Mouse (Mus musculus) layer of hippocampus, adult 9-10 months (tissue): ENCODE measurements around the gene Tnfrsf18.

Experiments used
- DNase-seq: peaks from one replicate; pipeline ENCODE4 v3.0.0; 2022; ENCODE audit warnings: low spot score

Tnfrsf18 gene

GRCm38 (mm10) chr4:156026013-156026412 lies at the start of gene Tnfrsf18:
TSS of gene Tnfrsf18 (plus strand) at chr4:156026164.
- DNase-seq = no peak

DNA sequence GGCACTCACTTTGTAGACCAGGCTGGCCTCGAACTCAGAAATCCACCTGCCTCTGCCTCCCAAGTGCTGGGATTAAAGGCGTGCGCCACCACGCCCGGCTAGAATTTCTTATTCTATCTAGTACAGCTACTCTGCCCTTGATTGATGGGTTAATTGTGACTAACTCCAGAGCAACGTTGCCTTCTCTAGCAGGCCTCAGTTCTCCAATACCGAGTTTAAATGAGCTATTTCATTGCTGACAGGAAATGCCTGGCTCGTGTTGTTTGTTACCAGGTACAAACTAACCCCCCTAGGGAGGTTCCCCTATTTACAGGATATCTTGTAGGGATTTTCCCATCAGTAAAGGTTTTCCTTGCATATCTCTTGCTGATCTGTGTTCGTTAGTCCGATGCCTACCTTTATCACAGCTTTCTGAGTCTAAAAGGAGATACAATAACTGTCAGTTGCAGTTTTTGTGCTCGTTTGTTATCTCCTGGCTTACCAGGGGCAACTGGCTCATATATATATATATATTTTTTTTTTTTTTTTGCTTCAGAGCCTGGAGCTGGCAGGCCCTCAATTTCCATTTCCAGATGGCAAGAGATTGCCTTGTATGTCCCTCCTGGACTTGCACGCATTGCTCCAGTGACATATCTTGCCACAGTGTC lies 44.4 kb upstream of the Tnfrsf18 start:
- DNase-seq = no peak

DNA sequence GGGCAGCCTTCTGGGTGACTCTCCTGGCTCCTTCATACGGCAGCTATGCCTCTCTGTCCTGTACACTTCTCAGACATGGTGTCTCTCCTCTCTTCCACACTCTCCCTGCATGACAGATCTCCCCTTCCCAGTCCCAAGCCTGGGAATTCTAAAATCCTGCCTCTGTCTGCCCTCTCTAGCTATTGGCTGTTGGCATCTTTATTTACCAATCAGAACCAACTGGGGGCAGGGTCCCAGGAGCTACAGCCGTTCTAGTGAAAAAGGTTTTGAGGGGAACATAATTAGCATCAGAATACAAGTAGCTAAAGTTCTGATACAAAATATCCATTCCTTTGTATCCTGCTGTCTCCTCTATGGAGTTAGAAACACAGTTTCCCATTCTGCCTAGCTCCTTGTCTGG lies 42.2 kb upstream of the Tnfrsf18 start:
- no peak for DNase-seq

DNA sequence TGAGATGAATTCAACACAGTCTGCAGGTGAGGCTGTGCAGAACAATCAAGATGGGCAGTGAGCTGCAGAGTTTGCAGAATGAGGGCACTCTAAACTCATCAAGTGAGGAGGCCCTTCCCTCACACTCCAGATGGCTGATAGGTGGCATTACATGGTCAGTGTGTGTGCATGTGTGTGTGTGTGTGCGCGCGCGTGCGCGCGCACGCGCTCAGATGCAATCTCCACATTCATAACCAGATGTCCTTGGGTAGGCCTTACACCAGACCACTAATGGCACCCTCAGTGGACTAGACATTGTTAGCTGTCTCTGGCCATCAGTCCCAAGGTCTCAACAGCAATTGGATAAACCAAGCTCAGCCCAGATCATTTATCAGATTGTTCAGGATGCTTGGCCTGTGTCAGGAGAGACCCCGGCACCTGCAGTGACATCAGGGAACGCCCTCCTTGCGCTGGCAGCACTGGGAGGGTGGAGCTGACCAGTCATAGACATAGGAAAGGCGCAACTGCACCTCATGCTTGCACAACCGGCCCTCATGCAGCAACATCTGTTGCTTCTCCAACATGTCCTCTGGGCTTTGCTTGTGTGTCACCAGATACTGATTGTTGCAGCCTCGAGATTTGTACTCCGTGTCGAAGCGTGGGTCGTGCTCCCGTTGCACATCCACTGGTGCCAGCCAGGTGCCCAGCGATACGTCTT lies 34.6 kb upstream of the Tnfrsf18 start:
- no peak for DNase-seq

- DNase-seq = peak; percentile 5
Measured at GRCm38 (mm10) chr4:155991908-155992230, 34.1 kb upstream of the Tnfrsf18 start.

DNA sequence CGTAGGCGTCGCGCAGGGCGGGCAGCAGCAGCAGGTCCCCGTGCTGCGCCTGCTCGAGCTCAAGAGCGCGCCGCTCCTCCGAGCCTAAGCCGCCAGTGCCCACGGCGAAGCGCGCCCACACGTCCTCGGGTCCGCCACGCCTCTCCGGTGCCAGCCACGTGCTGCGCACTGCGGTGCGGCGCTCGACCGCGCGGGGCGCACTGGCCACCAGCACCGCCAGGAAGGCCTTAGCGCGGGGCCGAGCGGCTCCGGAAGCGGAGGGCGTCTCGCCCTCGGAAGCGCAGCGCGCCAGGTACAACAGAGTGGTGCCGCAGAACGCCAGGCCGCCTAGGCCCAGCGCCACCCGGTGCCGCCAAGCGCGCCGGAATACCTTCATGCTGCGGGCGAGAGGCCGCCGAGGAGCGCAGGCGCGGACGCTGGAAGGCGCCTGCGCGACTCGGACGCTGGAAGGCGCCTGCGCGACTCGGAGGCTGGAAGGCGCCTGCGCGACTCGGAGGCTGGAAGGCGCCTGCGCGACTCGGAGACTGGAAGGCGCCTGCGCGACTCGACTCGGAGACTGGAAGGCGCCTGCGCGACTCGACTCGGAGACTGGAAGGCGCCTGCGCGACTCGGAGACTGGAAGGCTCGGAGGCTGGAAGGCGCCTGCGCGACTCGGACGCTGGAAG lies 33.6 kb upstream of the Tnfrsf18 start, which contains the start of the genes B3galt6 and Sdf4:
Gene B3galt6 (minus strand): TSS at position 409 of the 665 bp plus-strand sequence.
Gene Sdf4 (plus strand): TSS at position 632 of the 665 bp plus-strand sequence.
- DNase-seq = peak; percentile 67

- peak; percentile 98 for DNase-seq
Measured at GRCm38 (mm10) chr4:155992906-155993547, 32.9 kb upstream of the Tnfrsf18 start.

DNA sequence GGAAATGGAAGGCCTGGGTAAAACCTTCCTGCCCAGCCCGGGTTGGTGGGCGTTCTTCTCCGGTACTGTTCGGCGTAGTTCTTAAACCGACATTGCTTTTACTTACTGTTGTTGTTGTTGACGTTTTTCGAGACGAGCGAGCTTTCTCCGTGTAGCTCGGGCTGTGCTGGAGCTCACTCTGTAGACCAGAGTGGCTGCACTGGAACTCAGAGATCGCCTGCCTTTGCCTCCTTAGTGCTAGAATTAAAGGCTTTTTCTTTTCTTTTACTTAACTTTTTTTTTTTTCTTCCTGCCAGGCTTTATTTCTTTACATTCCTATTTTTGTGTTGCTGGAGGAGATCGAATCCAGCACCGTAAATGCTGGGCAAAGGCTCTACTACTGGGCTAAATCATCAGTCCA lies 32.4 kb upstream of the Tnfrsf18 start:
- DNase-seq = no peak

DNA sequence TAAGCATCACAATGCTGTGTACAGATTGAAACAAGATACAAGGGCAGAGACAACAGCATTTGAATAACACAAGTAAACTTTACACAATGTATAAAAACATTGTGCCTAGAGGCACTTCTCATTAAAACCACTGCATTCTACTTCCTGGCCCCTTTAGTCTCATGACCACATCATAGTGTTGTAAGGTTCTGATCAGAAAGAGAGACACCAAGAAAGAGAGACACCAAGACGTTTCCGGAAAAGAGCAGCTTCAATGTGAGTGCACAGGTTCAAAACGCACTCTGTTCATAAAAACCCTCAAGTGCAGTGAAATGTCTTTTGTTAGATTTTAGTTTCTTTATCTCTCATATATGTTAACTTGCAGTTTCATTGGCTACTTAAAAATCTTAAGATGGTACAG lies 21.9 kb upstream of the Tnfrsf18 start:
- DNase-seq = no peak

DNA sequence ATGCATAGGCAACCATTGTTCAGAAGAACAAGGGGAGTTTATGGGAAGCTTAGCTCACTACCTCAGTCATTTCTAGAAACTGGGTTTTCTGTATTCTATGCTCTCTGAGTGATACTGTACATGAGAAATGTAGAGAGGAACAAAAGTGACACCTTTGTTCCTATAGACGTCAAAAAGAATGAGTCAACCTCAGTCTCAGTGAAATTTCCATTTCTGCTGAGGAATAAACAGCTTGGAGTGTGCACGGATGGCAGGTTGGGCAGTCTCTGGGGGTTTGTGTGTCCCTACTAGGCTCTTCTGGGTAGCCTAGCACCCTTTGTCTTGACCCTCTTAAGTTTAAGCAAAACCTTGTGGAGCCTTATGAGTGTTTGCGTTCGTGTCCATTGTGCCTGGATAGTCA lies 17.6 kb upstream of the Tnfrsf18 start:
- no peak for DNase-seq

DNA sequence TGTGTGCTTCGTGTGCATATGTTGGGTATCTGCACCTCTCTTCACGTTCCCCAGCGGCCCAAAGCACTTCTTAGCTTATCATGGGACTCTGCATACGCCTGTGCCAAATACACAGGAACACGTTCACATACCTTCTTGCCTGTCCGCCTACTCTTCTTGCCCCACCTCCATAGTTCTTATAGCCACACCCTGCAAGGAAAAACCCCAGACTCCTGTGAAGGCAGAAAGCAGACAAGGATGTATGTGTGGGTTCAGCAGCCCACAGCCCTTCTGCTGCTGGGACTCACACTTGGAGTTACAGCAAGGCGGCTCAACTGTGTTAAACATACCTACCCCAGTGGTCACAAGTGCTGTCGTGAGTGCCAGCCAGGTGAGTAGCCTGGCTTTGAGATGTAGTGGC lies 12.3 kb upstream of the Tnfrsf18 start, which contains the start of gene Tnfrsf4:
Gene Tnfrsf4 (plus strand): TSS at position 207 of the 400 bp plus-strand sequence.
- no peak for DNase-seq

- DNase-seq = no peak
Measured at GRCm38 (mm10) chr4:156014436-156014835, 11.5 kb upstream of the Tnfrsf18 start.

GRCm38 (mm10) chr4:156019771-156020170 lies 6.2 kb upstream of the Tnfrsf18 start:
- no peak for DNase-seq

- no peak for DNase-seq
Measured at GRCm38 (mm10) chr4:156021381-156021780, 4.6 kb upstream of the Tnfrsf18 start.

GRCm38 (mm10) chr4:156021942-156022419 lies 4.0 kb upstream of the Tnfrsf18 start:
- DNase-seq = no peak

- no peak for DNase-seq
Measured at GRCm38 (mm10) chr4:156023520-156023919, 2.4 kb upstream of the Tnfrsf18 start.

- no peak for DNase-seq
Measured at GRCm38 (mm10) chr4:156024184-156024583, 1.8 kb upstream of the Tnfrsf18 start.

DNA sequence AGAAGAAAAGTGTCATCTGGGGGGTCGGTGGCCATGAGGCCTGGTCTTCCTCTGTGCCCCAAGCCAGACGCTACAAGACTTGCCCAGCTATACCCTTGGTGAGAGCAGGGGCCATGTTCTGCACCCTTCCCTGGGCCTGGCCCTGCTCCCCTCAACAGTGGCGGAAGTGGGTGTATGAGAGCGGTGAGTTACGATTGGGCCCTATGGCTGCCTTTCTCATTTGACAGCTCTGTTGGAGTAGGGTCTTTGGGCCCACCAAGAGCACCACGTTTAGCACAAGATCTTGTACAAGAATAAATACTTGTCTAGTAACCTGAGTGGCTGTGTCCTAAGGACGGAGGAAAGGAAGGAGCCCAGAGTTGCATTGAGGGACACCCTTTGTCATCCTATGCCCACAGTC lies 2.6 kb downstream of the Tnfrsf18 start:
- no peak for DNase-seq

GRCm38 (mm10) chr4:156030651-156031118 lies 4.7 kb downstream of the Tnfrsf18 start:
- no peak for DNase-seq

DNA sequence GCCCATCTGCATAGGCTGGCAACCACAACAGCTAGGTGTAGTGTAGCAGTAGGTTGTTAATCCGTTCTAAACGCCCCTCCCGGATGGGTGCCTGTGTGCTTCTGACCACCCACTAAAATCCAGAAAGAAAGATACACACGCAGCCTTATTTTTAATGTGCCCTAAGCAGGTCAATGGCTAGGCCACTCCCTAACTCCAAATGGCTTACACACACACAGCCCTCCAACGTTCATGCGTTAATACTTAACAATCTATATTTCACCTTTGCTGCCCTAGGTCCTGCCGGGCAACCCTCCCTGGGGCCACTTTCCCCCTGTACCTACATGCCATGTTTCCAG lies 5.3 kb downstream of the Tnfrsf18 start:
- DNase-seq = no peak

DNA sequence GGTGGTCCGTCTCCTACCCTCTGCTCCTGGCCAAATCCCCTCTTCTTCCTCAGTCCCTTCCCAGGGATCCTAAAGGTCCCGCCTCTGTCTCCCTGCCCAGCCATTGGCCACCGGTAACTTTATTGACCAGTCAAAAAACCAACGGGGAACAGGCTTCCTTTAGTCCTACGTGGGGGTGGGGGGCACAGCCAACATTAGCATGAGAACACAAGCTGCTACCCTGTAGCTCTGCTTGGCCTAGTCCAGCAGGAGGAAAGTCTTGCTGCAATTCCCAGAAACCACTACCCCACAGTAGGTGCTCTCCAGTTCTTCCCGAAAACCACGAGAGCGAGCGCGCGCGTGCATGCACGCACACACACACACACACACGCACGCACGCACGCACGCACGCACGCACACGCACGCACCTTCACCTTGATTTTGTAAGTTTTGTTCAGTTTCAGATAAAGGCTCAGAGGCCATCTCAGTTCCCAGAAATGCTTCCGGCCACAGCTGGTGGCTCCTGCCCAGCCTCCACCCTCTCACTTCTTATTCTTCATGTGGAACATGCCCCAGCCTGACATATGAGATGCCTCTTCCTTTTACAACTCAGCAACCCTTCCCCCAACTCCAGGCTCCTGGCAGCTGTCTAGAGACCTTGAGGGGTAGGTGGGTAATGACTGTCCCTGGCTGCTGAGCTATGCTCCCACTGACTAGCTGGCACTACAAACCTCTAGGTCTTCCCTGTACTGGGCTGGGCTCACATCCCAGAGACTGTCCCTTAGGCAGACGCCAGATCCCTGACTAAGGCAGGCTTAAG lies 5.8 kb downstream of the Tnfrsf18 start:
- peak; percentile 35 for DNase-seq

DNA sequence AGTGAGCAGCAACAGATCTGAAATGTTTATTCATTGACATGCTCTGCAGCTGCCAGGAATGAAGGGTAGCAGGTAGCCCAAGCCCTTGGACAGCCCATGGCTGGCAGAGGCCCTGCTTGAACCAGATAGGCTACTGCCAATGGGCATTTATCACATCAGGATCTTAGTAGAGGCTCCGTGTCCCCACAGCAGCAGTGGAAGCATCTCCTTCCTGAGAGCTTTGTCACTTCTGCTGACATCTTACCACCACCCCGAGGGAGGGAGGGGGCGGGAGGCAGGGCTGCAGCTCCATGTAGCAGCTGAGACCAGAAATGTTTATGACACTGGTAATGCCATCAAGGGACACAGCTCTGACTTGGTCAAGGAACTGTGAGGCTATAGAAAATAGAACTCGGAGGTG lies 6.9 kb downstream of the Tnfrsf18 start:
- DNase-seq = no peak
